Mouse (Mus musculus) A20 (cell line): ENCODE data around the gene Atp6v1a.

ENCODE experiments used
- DNase-seq: peaks from one replicate; pipeline ENCODE4 v3.0.0-alpha.2; 2011; ENCODE audit warnings: low read depth, low spot score

Atp6v1a gene

GRCm38 (mm10) chr16:44139536-44140185, at the start of gene Atp6v1a, which contains the start of gene Naa50:
TSS of gene Atp6v1a (minus strand) at chr16:44139705.
TSS of gene Naa50 (plus strand) at chr16:44139830.
- peak; percentile 93 for DNase-seq

- DNase-seq, result peak; percentile 13
Observed at GRCm38 (mm10) chr16:44188766-44189165, 49.3 kb upstream of the Atp6v1a start.

- DNase-seq, result peak; percentile 63
Observed at GRCm38 (mm10) chr16:44187172-44187571, 47.7 kb upstream of the Atp6v1a start.

- DNase-seq, result no peak
Observed at GRCm38 (mm10) chr16:44184769-44185168, 45.3 kb upstream of the Atp6v1a start.

- DNase-seq, result no peak
Observed at GRCm38 (mm10) chr16:44182597-44182996, 43.1 kb upstream of the Atp6v1a start.

GRCm38 (mm10) chr16:44178555-44178954, 39.0 kb upstream of the Atp6v1a start:
- no peak for DNase-seq

- no peak for DNase-seq
Observed at GRCm38 (mm10) chr16:44176511-44176910, 37.0 kb upstream of the Atp6v1a start.

- DNase-seq, result no peak
Observed at GRCm38 (mm10) chr16:44175001-44175400, 35.5 kb upstream of the Atp6v1a start.

- DNase-seq, result no peak
Observed at GRCm38 (mm10) chr16:44173966-44174530, 34.5 kb upstream of the Atp6v1a start.

- DNase-seq, result peak; percentile 65
Observed at GRCm38 (mm10) chr16:44173155-44173941, 33.8 kb upstream of the Atp6v1a start, which contains the start of gene Usf3. TSS of gene Usf3 (plus strand) at chr16:44173246.

GRCm38 (mm10) chr16:44172297-44173154, 33.0 kb upstream of the Atp6v1a start:
- peak; percentile 98 for DNase-seq

GRCm38 (mm10) chr16:44168990-44169389, 29.5 kb upstream of the Atp6v1a start:
- no peak for DNase-seq

- no peak for DNase-seq
Observed at GRCm38 (mm10) chr16:44165182-44165581, 25.7 kb upstream of the Atp6v1a start.

- no peak for DNase-seq
Observed at GRCm38 (mm10) chr16:44163831-44164230, 24.3 kb upstream of the Atp6v1a start.

GRCm38 (mm10) chr16:44159325-44159724, 19.8 kb upstream of the Atp6v1a start:
- DNase-seq, result no peak

GRCm38 (mm10) chr16:44154497-44155057, 15.1 kb upstream of the Atp6v1a start:
- DNase-seq, result no peak

- no peak for DNase-seq
Observed at GRCm38 (mm10) chr16:44149002-44149767, 9.7 kb upstream of the Atp6v1a start.

- DNase-seq, result peak; percentile 51
Observed at GRCm38 (mm10) chr16:44141483-44141882, 2.0 kb upstream of the Atp6v1a start.

GRCm38 (mm10) chr16:44140186-44140787, 782 bp upstream of the Atp6v1a start:
- peak; percentile 88 for DNase-seq

- DNase-seq, result peak; percentile 96
Observed at GRCm38 (mm10) chr16:44138979-44139535, 448 bp downstream of the Atp6v1a start.
